ENCODE assay signal across 10 mouse cellular contexts in genomic region chr7:131644051-131644450, GRCm38 (mm10).
A peak's percentile ranks its signal among the peaks of the same experiment; 100 is the strongest.
DNase-seq lines count a peak whose midpoint lies in the region; ATAC-seq lines count a peak whose summit lies in the region.
"Had no signal": no experiment of that assay in that cellular context is flagged by ENCODE, and none has a peak within 500 bp of the region (broad histone marks: within the 10 kb centered on the region; RNA-seq: fewer than 3 reads in every experiment).

No protein-coding gene starts in this region.

- H3K27me3 ChIP-seq in heart, embryonic 11.5 days (ENCODE audit: control insufficient read depth, insufficient read depth, low read length): peaks cover 54% of the 10 kb centered on the region
- H3K27me3 ChIP-seq in hindbrain, embryonic 11.5 days (ENCODE audit: control insufficient read depth, insufficient read depth, low read length): peaks cover 32% of the 10 kb centered on the region
- peaks cover 77% of the 10 kb centered on the region for H3K27me3 ChIP-seq in midbrain, embryonic 13.5 days

- no peaks in the 10 kb centered on the region for H3K36me3 ChIP-seq in heart, embryonic 11.5 days (ENCODE audit: control insufficient read depth, insufficient read depth, low read length)
- H3K36me3 ChIP-seq in hindbrain, embryonic 11.5 days (ENCODE audit: control insufficient read depth, insufficient read depth, low read length): no peaks in the 10 kb centered on the region
- no peaks in the 10 kb centered on the region for H3K36me3 ChIP-seq in midbrain, embryonic 13.5 days

- WGBS in heart, embryonic 11.5 days (ENCODE audit: insufficient replicate concordance): 2% methylated on average over 16 of the region's 16 CpGs
- 1% methylated on average over 16 of the region's 16 CpGs for WGBS in hindbrain, embryonic 11.5 days
- WGBS in midbrain, embryonic 13.5 days: 1% methylated on average over 16 of the region's 16 CpGs

- peak overlapping the region; percentile 22; the same call in 1 of the 2 replicates for H3K4me2 ChIP-seq in heart, embryonic 11.5 days
- peak overlapping the region; percentile 28 for H3K4me2 ChIP-seq in hindbrain, embryonic 11.5 days (replicated peaks; ENCODE audit: low read depth, low read length)
- peak overlapping the region; percentile 49 for H3K4me2 ChIP-seq in midbrain, embryonic 13.5 days (replicated peaks)

- H3K9ac ChIP-seq in heart, embryonic 11.5 days (ENCODE audit: low read depth, low read length): no peak overlapping the region
- H3K9ac ChIP-seq in hindbrain, embryonic 11.5 days (ENCODE audit: low read depth, low read length): no peak overlapping the region
- peak overlapping the region; percentile 25; the same call in 1 of the 2 replicates for H3K9ac ChIP-seq in midbrain, embryonic 13.5 days (replicated peaks)
- H3K9ac ChIP-seq: liver, embryonic 14.5 days had no signal

- H3K4me1 ChIP-seq in heart, embryonic 11.5 days (ENCODE audit: control insufficient read depth, insufficient read depth, low read length): no peaks in the 10 kb centered on the region
- H3K4me1 ChIP-seq in hindbrain, embryonic 11.5 days (replicated peaks; ENCODE audit: control insufficient read depth, insufficient read depth, low read length): peaks cover 8% of the 10 kb centered on the region; the same call in 1 of the 2 replicates
- H3K4me1 ChIP-seq in midbrain, embryonic 13.5 days (replicated peaks): peaks cover 24% of the 10 kb centered on the region

- no peak for ATAC-seq in heart, embryonic 11.5 days (replicated peaks; ENCODE audit: insufficient number of reproducible peaks, low FRiP score, low TSS enrichment)
- no peak for ATAC-seq in hindbrain, embryonic 11.5 days (ENCODE audit: low FRiP score)
- no peak for ATAC-seq in midbrain, embryonic 13.5 days
- no peak for ATAC-seq in erythroid progenitor cell, adult 5-6 weeks (replicated peaks; ENCODE audit: low FRiP score, poor library complexity, severe bottlenecking)

- no peak overlapping the region for H3K27ac ChIP-seq in heart, embryonic 11.5 days (ENCODE audit: low read depth, low read length)
- no peak overlapping the region for H3K27ac ChIP-seq in hindbrain, embryonic 11.5 days (ENCODE audit: low read depth, low read length)
- no peak overlapping the region for H3K27ac ChIP-seq in midbrain, embryonic 13.5 days
- H3K27ac ChIP-seq: liver, embryonic 14.5 days had no signal

- intact Hi-C loops in gastrocnemius, postnatal 36 days (cut with DNase I): no loop called here

- H3K4me3 ChIP-seq in heart, embryonic 11.5 days (ENCODE audit: low read depth, low read length): peak overlapping the region; percentile 11; the same call in 1 of the 2 replicates
- no peak overlapping the region for H3K4me3 ChIP-seq in hindbrain, embryonic 11.5 days (ENCODE audit: low read depth, low read length)
- H3K4me3 ChIP-seq in midbrain, embryonic 13.5 days (replicated peaks): peak overlapping the region; percentile 16

- no peaks in the 10 kb centered on the region for H3K9me3 ChIP-seq in heart, embryonic 11.5 days (replicated peaks; ENCODE audit: control insufficient read depth, low read length)
- H3K9me3 ChIP-seq in hindbrain, embryonic 11.5 days (ENCODE audit: control insufficient read depth, low read length): no peaks in the 10 kb centered on the region
- no peaks in the 10 kb centered on the region for H3K9me3 ChIP-seq in midbrain, embryonic 13.5 days

- no peak for DNase-seq in heart, postnatal 4 days
- DNase-seq in embryo, embryonic 10.5 days (ENCODE audit: low spot score): peak; percentile 48
- DNase-seq in hindbrain, embryonic 11.5 days (ENCODE audit: low spot score): peak; percentile 49
- no peak for DNase-seq in gastrocnemius, postnatal 36 days
- DNase-seq in spleen, postnatal 4 days (ENCODE audit: low spot score in 2 of 2): no peak
- DNase-seq: heart, adult 18-20 months had no signal

Comparison
In these comparisons a context has a peak if more than half of its experiments do, and no peak if none do; other contexts are left out.
1. DNase-seq: peak in embryo, embryonic 10.5 days (single experiment) and hindbrain, embryonic 11.5 days (single experiment); none in heart, postnatal 4 days (single experiment), gastrocnemius, postnatal 36 days (0 of 2) and spleen, postnatal 4 days (0 of 2).
2. Peak in every context shown above with its lines, with median percentiles within 50 percentile points of each other: H3K4me2 ChIP-seq.